ENCODE assay signal across 24 mouse cellular contexts in genomic region chr9:111352646-111353045, GRCm38 (mm10). TPM values are rescaled to one million over a fixed set of nuclear protein-coding genes. Genes with fewer than 3 reads are reported as not detected.
DNase-seq lines count a peak whose midpoint lies in the region; ATAC-seq lines count a peak whose summit lies in the region.
"Had no signal": no experiment of that assay in that cellular context is flagged by ENCODE, and none has a peak within 500 bp of the region (broad histone marks: within the 10 kb centered on the region; RNA-seq: fewer than 3 reads in every experiment).

No protein-coding gene starts in this region.

- no peaks in the 10 kb centered on the region for H3K27me3 ChIP-seq in forebrain, embryonic 14.5 days (replicated peaks; ENCODE audit: control insufficient read depth, insufficient read depth, low read length)
- no peaks in the 10 kb centered on the region for H3K27me3 ChIP-seq in forebrain, embryonic 10.5 days (ENCODE audit: poor library complexity, severe bottlenecking)
- no peaks in the 10 kb centered on the region for H3K27me3 ChIP-seq in midbrain, embryonic 13.5 days
- no peaks in the 10 kb centered on the region for H3K27me3 ChIP-seq in midbrain, embryonic 11.5 days (ENCODE audit: control insufficient read depth, insufficient read depth, low read length)
- H3K27me3 ChIP-seq: CH12.LX; intestine, embryonic 15.5 days; neural tube, embryonic 12.5 days had no signal

- no peak for DNase-seq in forebrain, embryonic 14.5 days (ENCODE audit: low spot score)
- no peak for DNase-seq in forebrain, embryonic 10.5 days (ENCODE audit: extremely low spot score, low spot score)
- no peak for DNase-seq in midbrain, embryonic 11.5 days (ENCODE audit: low spot score, missing footprints)
- peak; percentile 48 for DNase-seq in brain, adult 2 months (ENCODE audit: low read depth, low spot score)
- no peak for DNase-seq in spleen, adult 18-20 months
- no peak for DNase-seq in thymus, postnatal 25 days
- DNase-seq: cerebellum, adult 2 months; gastrocnemius, postnatal 14 days; heart, adult 2 months; kidney, adult 9 months; kidney, postnatal 25 days; lung, adult 18-20 months; lung, postnatal 14 days; right cerebral cortex, postnatal 4 days; thymus, postnatal 36 days had no signal

- 86% methylated on average over 3 of the region's 3 CpGs for WGBS in forebrain, embryonic 14.5 days
- WGBS in forebrain, embryonic 10.5 days: 84% methylated on average over 3 of the region's 3 CpGs
- 75% methylated on average over 3 of the region's 3 CpGs for WGBS in midbrain, embryonic 13.5 days
- WGBS in midbrain, embryonic 11.5 days: 83% methylated on average over 3 of the region's 3 CpGs

- H3K4me3 ChIP-seq in forebrain, embryonic 14.5 days (ENCODE audit: low read depth, low read length): no peak overlapping the region
- no peak overlapping the region for H3K4me3 ChIP-seq in forebrain, embryonic 10.5 days
- peak overlapping the region; percentile 27 for H3K4me3 ChIP-seq in midbrain, embryonic 13.5 days (replicated peaks)
- H3K4me3 ChIP-seq in midbrain, embryonic 11.5 days (ENCODE audit: low read depth, low read length): no peak overlapping the region
- H3K4me3 ChIP-seq: embryonic facial prominence, embryonic 10.5 days; heart, adult 2 months; intestine, embryonic 15.5 days; limb, embryonic 10.5 days; neural tube, embryonic 12.5 days had no signal

- H3K9ac ChIP-seq in forebrain, embryonic 14.5 days (ENCODE audit: low read length): no peak overlapping the region
- H3K9ac ChIP-seq in midbrain, embryonic 13.5 days (replicated peaks): no peak overlapping the region
- no peak overlapping the region for H3K9ac ChIP-seq in midbrain, embryonic 11.5 days (ENCODE audit: low read length)
- H3K9ac ChIP-seq: intestine, embryonic 15.5 days; neural tube, embryonic 12.5 days had no signal

- no peak for ATAC-seq in forebrain, embryonic 14.5 days
- ATAC-seq in midbrain, embryonic 13.5 days: no peak
- ATAC-seq in midbrain, embryonic 11.5 days (ENCODE audit: low FRiP score): no peak
- ATAC-seq: intestine, embryonic 15.5 days had no signal

- peak overlapping the region; percentile 25 for H3K4me2 ChIP-seq in forebrain, embryonic 14.5 days (ENCODE audit: low read length)
- peak overlapping the region; percentile 45 for H3K4me2 ChIP-seq in midbrain, embryonic 13.5 days (replicated peaks)
- no peak overlapping the region for H3K4me2 ChIP-seq in midbrain, embryonic 11.5 days
- H3K4me2 ChIP-seq: intestine, embryonic 15.5 days; neural tube, embryonic 12.5 days had no signal

- H3K27ac ChIP-seq in forebrain, embryonic 14.5 days (ENCODE audit: low read depth, low read length): no peak overlapping the region
- no peak overlapping the region for H3K27ac ChIP-seq in forebrain, embryonic 10.5 days
- no peak overlapping the region for H3K27ac ChIP-seq in midbrain, embryonic 13.5 days
- H3K27ac ChIP-seq in midbrain, embryonic 11.5 days (ENCODE audit: low read depth, low read length): no peak overlapping the region
- H3K27ac ChIP-seq: embryonic facial prominence, embryonic 10.5 days; heart, adult 2 months; intestine, embryonic 15.5 days; limb, embryonic 10.5 days; neural tube, embryonic 12.5 days; stomach, postnatal 0 days had no signal

- H3K9me3 ChIP-seq in forebrain, embryonic 14.5 days (replicated peaks; ENCODE audit: control insufficient read depth, low read length): no peaks in the 10 kb centered on the region
- H3K9me3 ChIP-seq in forebrain, embryonic 10.5 days: no peaks in the 10 kb centered on the region
- H3K9me3 ChIP-seq in midbrain, embryonic 13.5 days: no peaks in the 10 kb centered on the region
- no peaks in the 10 kb centered on the region for H3K9me3 ChIP-seq in midbrain, embryonic 11.5 days (ENCODE audit: control insufficient read depth, low read length)
- H3K9me3 ChIP-seq: embryonic facial prominence, embryonic 10.5 days; intestine, embryonic 15.5 days; limb, embryonic 10.5 days; neural tube, embryonic 12.5 days had no signal

- no peaks in the 10 kb centered on the region for H3K36me3 ChIP-seq in forebrain, embryonic 14.5 days (ENCODE audit: control insufficient read depth, insufficient read depth, low read length)
- no peaks in the 10 kb centered on the region for H3K36me3 ChIP-seq in forebrain, embryonic 10.5 days (replicated peaks)
- H3K36me3 ChIP-seq in midbrain, embryonic 13.5 days: no peaks in the 10 kb centered on the region
- no peaks in the 10 kb centered on the region for H3K36me3 ChIP-seq in midbrain, embryonic 11.5 days (ENCODE audit: control insufficient read depth, insufficient read depth, low read length)
- H3K36me3 ChIP-seq: embryonic facial prominence, embryonic 10.5 days; intestine, embryonic 15.5 days; limb, embryonic 10.5 days; neural tube, embryonic 12.5 days had no signal

- H3K4me1 ChIP-seq in forebrain, embryonic 14.5 days (ENCODE audit: control insufficient read depth, insufficient read depth, low read length): no peaks in the 10 kb centered on the region
- peaks cover 17% of the 10 kb centered on the region for H3K4me1 ChIP-seq in forebrain, embryonic 10.5 days
- H3K4me1 ChIP-seq in midbrain, embryonic 13.5 days (replicated peaks): peaks cover 14% of the 10 kb centered on the region
- 0 out of 2 replicates have a peak, but pooled peaks cover 3% of the 10 kb centered on the region for H3K4me1 ChIP-seq in midbrain, embryonic 11.5 days (ENCODE audit: control insufficient read depth, insufficient read depth, low read length)
- H3K4me1 ChIP-seq: intestine, embryonic 15.5 days had no signal

RNA-seq across cellular contexts. Expression of gene Trank1, which starts 41.1 kb away (rescaled TPM):
- polyA plus RNA-seq in forebrain, embryonic 14.5 days (2014; fragmentation: Nextera tagmentation; extraction: Ambion mirVana): 5.9 and 8.5 TPM in 2 replicates
- 0.15 and 0.20 TPM in 2 replicates for polyA plus RNA-seq in forebrain, embryonic 10.5 days (2016; fragmentation: Nextera tagmentation; extraction: Ambion mirVana)
- polyA plus RNA-seq in midbrain, embryonic 13.5 days (2015; fragmentation: Nextera tagmentation; extraction: Ambion mirVana): 6.1 and 7.2 TPM in 2 replicates
- 0.26 and 0.37 TPM in 2 replicates for polyA plus RNA-seq in midbrain, embryonic 11.5 days (2014; fragmentation: Nextera tagmentation; extraction: Ambion mirVana)
- polyA plus RNA-seq: heart, embryonic 16.5 days; liver, adult 2 months had no signal
